Mouse (Mus musculus): Measurements from ENCODE around the gene Pianp. TPM values are rescaled to one million over a fixed set of nuclear protein-coding genes. Genes with fewer than 3 reads are reported as not detected.

Gene Pianp
- total RNA-seq, 1 experiment, result 2.9 TPM

DNA sequence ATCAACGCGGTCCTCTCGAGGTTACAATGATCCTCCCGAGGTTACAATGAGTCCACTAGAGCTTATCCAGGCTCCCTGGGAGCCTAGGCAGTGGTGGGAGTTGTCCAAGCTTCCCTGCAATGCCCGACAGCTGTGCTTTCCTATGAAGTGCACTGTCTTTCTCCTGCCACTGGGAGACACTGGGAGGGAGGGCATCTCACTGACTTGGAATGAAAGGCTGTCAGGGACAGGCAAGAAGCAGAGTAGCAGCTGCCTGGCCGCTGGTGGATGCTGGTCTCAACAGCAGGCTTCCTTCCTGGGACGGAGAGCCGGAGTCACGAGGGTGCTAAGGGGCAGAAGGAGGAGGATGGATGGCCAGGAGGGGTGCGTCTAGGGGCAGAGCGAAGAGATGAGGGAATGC lies 2.6 kb upstream of the Pianp start:
- in situ Hi-C loops (cut with MboI; ENCODE audit: low sequenced_read_pairs in 2 of 2, unreplicated experiment in 2 of 2), result no loop called here
- DNase-seq (ENCODE audit: low read depth, low spot score), result no peak
- Histone ChIP-seq H3K27ac (ENCODE audit: insufficient read depth, low read depth, low read length, poor library complexity, severe bottlenecking) (no peak overlapping the region), H3K4me3 (ENCODE audit: insufficient read depth in 1 of 2, low read depth in 1 of 2, low read length in 2 of 2, poor library complexity in 1 of 2, severe bottlenecking in 1 of 2) (no peak overlapping the region), H3K9ac (ENCODE audit: insufficient read depth, low read depth, low read length, poor library complexity, severe bottlenecking) (no peak overlapping the region), H3K9me3 (ENCODE audit: control insufficient read depth, insufficient read depth, low read depth, low read length) (no peaks in the 10 kb centered on the region), H3K36me3 (ENCODE audit: control insufficient read depth, insufficient read depth, low read length, poor library complexity, severe bottlenecking) (no peaks in the 10 kb centered on the region), H3K4me1 (ENCODE audit: control insufficient read depth in 2 of 2, insufficient read depth in 2 of 2, low read length in 2 of 2, poor library complexity in 1 of 2) (peaks cover 2 to 11% of the 10 kb centered on the region in 2 experiments; a peak in 3 of 4 replicates)
- no peak for TF ChIP-seq MAFK (IDR thresholded peaks at IDR 0.05; ENCODE audit: insufficient read depth, low read depth, low read length)
- TF ChIP-seq ZC3H11A (IDR thresholded peaks at IDR 0.05; ENCODE audit: borderline replicate concordance, low read depth, low read length), result no peak
- TF ChIP-seq HCFC1 (IDR thresholded peaks at IDR 0.05; ENCODE audit: borderline replicate concordance, insufficient read depth, low read length), result no peak
- TF ChIP-seq ZNF384 (IDR thresholded peaks at IDR 0.05; ENCODE audit: low read depth, low read length), result no peak
- no peak for TF ChIP-seq CHD2 (IDR thresholded peaks at IDR 0.05; ENCODE audit: low read depth, low read length)

DNA sequence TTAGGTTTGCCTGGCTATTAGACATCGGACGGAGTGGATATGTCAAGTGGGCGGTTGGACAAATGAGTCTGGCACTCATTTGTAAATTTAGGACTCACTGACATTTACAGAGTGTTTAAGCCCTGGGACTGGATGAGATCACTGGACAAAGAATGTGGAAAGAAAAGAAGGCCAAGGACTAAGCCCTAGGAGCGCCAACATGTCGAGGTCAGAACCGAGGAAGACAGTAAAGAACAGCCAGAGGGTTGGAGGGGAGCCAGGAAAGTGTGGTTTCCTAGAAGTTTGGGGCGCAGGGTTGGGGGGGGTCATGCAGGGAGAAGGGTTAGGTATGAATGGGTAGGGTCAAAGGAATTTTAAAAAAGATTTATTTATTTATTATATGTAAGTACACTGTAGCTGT lies 1.2 kb upstream of the Pianp start:
- in situ Hi-C loops (cut with MboI; ENCODE audit: low sequenced_read_pairs in 2 of 2, unreplicated experiment in 2 of 2), result no loop called here
- peaks cover 2 to 15% of the 10 kb centered on the region in 2 experiments for H3K4me1 ChIP-seq (ENCODE audit: control insufficient read depth in 2 of 2, insufficient read depth in 2 of 2, low read length in 2 of 2, poor library complexity in 1 of 2)
- no peak overlapping the region for H3K4me3 ChIP-seq (ENCODE audit: insufficient read depth in 1 of 2, low read depth in 1 of 2, low read length in 2 of 2, poor library complexity in 1 of 2, severe bottlenecking in 1 of 2)
- H3K9me3 ChIP-seq (ENCODE audit: control insufficient read depth, insufficient read depth, low read depth, low read length), result no peaks in the 10 kb centered on the region
- no peak overlapping the region for H3K27ac ChIP-seq (ENCODE audit: insufficient read depth, low read depth, low read length, poor library complexity, severe bottlenecking)
- no peak overlapping the region for H3K9ac ChIP-seq (ENCODE audit: insufficient read depth, low read depth, low read length, poor library complexity, severe bottlenecking)
- TF ChIP-seq HCFC1 (IDR thresholded peaks at IDR 0.05; ENCODE audit: borderline replicate concordance, insufficient read depth, low read length) (no peak), ZNF384 (IDR thresholded peaks at IDR 0.05; ENCODE audit: low read depth, low read length) (no peak), CHD2 (IDR thresholded peaks at IDR 0.05; ENCODE audit: low read depth, low read length) (no peak), ZC3H11A (IDR thresholded peaks at IDR 0.05; ENCODE audit: borderline replicate concordance, low read depth, low read length) (no peak), MAFK (IDR thresholded peaks at IDR 0.05; ENCODE audit: insufficient read depth, low read depth, low read length) (no peak)
- peaks cover under 1% of the 10 kb centered on the region; the same call in 1 of the 2 replicates for H3K36me3 ChIP-seq (ENCODE audit: control insufficient read depth, insufficient read depth, low read length, poor library complexity, severe bottlenecking)
- DNase-seq (ENCODE audit: low read depth, low spot score), result no peak

DNA sequence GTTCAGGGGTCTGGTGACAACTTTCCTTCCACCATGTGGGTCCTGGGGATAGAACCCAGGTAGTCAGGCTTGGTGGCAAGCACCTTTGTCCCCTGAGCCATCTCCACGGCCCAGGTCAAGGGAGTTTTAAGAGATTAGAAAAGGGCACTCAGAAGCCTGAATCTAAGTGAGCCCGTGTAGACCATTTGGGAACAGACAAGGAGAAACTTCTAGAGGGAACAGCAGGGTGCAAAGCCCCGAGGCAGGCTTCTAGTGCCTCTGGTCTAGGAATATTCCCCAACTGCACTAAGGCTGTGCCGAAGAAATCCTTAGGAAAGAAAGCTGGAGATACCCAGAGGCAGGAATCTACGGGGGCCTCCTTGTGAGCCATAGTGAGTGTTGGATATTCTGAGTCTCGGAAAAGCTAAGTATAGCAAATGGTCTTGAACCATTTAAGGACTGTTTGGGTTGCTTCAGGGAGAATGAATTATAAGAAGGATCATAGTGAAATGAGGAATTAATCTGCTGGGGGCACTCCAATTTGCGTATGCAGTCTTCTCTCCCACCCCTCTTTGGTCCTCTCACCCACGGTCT lies 577 bp upstream of the Pianp start:
- Histone ChIP-seq H3K9ac (ENCODE audit: insufficient read depth, low read depth, low read length, poor library complexity, severe bottlenecking) (no peak overlapping the region), H3K4me3 (ENCODE audit: insufficient read depth in 1 of 2, low read depth in 1 of 2, low read length in 2 of 2, poor library complexity in 1 of 2, severe bottlenecking in 1 of 2) (no peak overlapping the region; a peak in 1 of 4 replicates), H3K36me3 (ENCODE audit: control insufficient read depth, insufficient read depth, low read length, poor library complexity, severe bottlenecking) (peaks cover 3% of the 10 kb centered on the region; the same call in 1 of the 2 replicates), H3K27ac (ENCODE audit: insufficient read depth, low read depth, low read length, poor library complexity, severe bottlenecking) (no peak overlapping the region), H3K9me3 (ENCODE audit: control insufficient read depth, insufficient read depth, low read depth, low read length) (no peaks in the 10 kb centered on the region), H3K4me1 (ENCODE audit: control insufficient read depth in 2 of 2, insufficient read depth in 2 of 2, low read length in 2 of 2, poor library complexity in 1 of 2) (peaks cover 3 to 18% of the 10 kb centered on the region in 2 experiments)
- in situ Hi-C loops (cut with MboI; ENCODE audit: low sequenced_read_pairs in 2 of 2, unreplicated experiment in 2 of 2), result no loop called here
- no peak for DNase-seq (ENCODE audit: low read depth, low spot score)
- TF ChIP-seq ZNF384 (IDR thresholded peaks at IDR 0.05; ENCODE audit: low read depth, low read length) (no peak), CHD2 (IDR thresholded peaks at IDR 0.05; ENCODE audit: low read depth, low read length) (no peak), MAFK (IDR thresholded peaks at IDR 0.05; ENCODE audit: insufficient read depth, low read depth, low read length) (no peak), ZC3H11A (IDR thresholded peaks at IDR 0.05; ENCODE audit: borderline replicate concordance, low read depth, low read length) (no peak), HCFC1 (IDR thresholded peaks at IDR 0.05; ENCODE audit: borderline replicate concordance, insufficient read depth, low read length) (no peak)

DNA sequence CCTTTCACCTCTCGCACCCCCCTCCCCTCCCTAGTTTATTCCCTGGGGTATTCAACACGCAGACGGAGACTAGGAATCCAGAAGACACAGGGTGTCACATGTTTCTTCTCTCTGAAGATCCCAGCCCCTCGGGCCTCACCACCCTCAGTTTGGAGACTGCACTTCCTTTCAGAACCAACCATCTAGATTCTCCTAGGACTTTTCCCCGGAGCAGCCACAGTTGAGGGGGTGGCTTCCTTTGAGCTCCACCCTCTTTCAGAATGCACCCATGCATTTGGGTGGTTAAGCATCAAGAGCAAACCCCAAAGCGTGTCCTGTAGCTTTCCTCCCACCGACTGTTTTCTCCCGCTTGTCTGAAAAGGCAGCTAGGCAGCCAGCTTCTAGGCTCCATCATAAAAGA lies 1.6 kb downstream of the Pianp start:
- peaks cover 10% of the 10 kb centered on the region; the same call in 1 of the 2 replicates for H3K36me3 ChIP-seq (ENCODE audit: control insufficient read depth, insufficient read depth, low read length, poor library complexity, severe bottlenecking)
- no peak for TF ChIP-seq MAFK (IDR thresholded peaks at IDR 0.05; ENCODE audit: insufficient read depth, low read depth, low read length)
- TF ChIP-seq ZC3H11A (IDR thresholded peaks at IDR 0.05; ENCODE audit: borderline replicate concordance, low read depth, low read length), result no peak
- TF ChIP-seq ZNF384 (IDR thresholded peaks at IDR 0.05; ENCODE audit: low read depth, low read length), result no peak
- TF ChIP-seq HCFC1 (IDR thresholded peaks at IDR 0.05; ENCODE audit: borderline replicate concordance, insufficient read depth, low read length), result no peak
- H3K4me3 ChIP-seq (ENCODE audit: insufficient read depth in 1 of 2, low read depth in 1 of 2, low read length in 2 of 2, poor library complexity in 1 of 2, severe bottlenecking in 1 of 2), result peak overlapping the region; percentile 13 to 80; a peak in 2 of 4 replicates
- in situ Hi-C loops (cut with MboI; ENCODE audit: low sequenced_read_pairs in 2 of 2, unreplicated experiment in 2 of 2), result no loop called here
- no peak overlapping the region for H3K27ac ChIP-seq (ENCODE audit: insufficient read depth, low read depth, low read length, poor library complexity, severe bottlenecking)
- DNase-seq (ENCODE audit: low read depth, low spot score), result no peak
- H3K9ac ChIP-seq (ENCODE audit: insufficient read depth, low read depth, low read length, poor library complexity, severe bottlenecking), result 0 out of 2 replicates have a peak overlapping the region, but pooled peaks have one; percentile 12
- peaks cover 3 to 18% of the 10 kb centered on the region in 2 experiments for H3K4me1 ChIP-seq (ENCODE audit: control insufficient read depth in 2 of 2, insufficient read depth in 2 of 2, low read length in 2 of 2, poor library complexity in 1 of 2)
- H3K9me3 ChIP-seq (ENCODE audit: control insufficient read depth, insufficient read depth, low read depth, low read length), result no peaks in the 10 kb centered on the region

All from ES-E14 (cell line).